Mouse (Mus musculus) spleen, adult 2 months (tissue): ENCODE measurements around the gene Robo1.

Source experiments
- CTCF ChIP-seq: fragments of 200-500 bp; IDR thresholded peaks from 2 replicates; pipeline ENCODE4 v1.5.1; 2011; ENCODE audit warnings: mild to moderate bottlenecking, inconsistent platforms; ENCODE audit not compliant: insufficient read depth, insufficient read length, insufficient replicate concordance; ENCODE audit errors: extremely low read depth
- POLR2A ChIP-seq: fragments of 200-500 bp; IDR thresholded peaks from 2 replicates; pipeline ENCODE4 v1.6.1; 2011; ENCODE audit warnings: low read depth, low read length, inconsistent platforms

DNA sequence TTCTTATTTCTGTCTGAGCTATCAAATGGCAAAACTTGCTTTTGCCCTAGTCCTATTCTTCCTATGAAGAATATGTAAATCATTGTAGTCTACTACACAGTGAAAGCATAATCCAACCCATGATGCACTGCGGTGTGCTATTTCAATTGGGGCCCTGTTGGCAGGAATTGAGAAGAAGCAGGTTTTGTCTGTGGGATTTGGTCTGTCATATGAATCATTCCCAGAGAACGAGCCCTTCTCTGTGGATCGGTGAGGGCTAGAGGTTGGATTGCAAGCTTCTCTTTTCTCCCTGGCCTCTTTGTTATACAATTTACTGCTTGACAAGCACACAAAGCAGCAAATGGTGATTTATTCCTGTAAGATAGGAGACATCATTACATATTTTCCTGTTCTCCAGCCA, 85.4 kb downstream of the Robo1 start:
- no peak for TF ChIP-seq CTCF
- no peak for TF ChIP-seq POLR2A
